Mouse (Mus musculus): ENCODE data around the gene Zbtb16.

DNA sequence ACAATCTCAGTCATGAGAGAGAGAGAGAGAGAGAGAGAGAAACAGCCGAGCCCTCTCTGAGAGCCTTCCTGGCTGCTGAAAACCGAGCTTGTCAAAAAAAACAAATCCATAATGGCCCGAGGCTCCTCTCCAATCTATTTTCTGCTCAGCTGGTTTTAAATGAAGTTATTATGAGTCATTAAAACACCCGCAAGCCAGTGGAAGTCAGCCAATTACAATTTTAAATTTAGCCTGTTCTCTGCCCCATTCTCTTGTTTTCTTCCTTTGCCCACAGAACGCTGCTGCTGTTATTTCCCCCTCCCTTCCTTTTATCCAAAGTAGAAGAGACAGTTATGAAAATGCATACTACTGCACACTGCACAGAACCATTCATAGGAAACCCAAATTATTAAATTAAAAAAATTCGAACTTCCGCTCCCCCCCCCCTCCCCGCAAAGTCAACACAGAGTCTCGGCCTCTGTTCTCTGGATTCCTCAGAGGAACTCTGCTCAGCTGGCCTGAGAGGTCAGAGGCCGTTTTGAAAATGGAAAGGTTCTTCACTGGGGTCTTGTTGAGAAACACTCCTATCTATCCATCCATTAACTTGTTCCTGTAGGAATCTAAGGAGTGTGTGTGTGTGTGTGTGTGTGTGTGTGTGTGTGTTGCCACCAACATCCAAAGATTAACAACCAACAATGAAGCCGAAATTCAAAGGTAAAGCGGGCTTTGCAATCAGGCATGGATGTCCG lies 102.0 kb downstream of the Zbtb16 start:
- TF ChIP-seq POLR2A (IDR thresholded peaks at IDR 0.05; ENCODE audit: insufficient read length, low read depth): no peak
- no peak for TF ChIP-seq USF1 (IDR thresholded peaks at IDR 0.05; ENCODE audit: low read depth)
- TF ChIP-seq E2F4 (IDR thresholded peaks at IDR 0.05; ENCODE audit: insufficient read depth): no peak
- no peak for TF ChIP-seq TCF12 (IDR thresholded peaks at IDR 0.05; ENCODE audit: insufficient read depth, poor library complexity, severe bottlenecking)
- no peak for TF ChIP-seq MYOD1 (IDR thresholded peaks at IDR 0.05; ENCODE audit: control insufficient read depth in 1 of 3, insufficient read length in 2 of 3, low read depth in 2 of 3)
- TF ChIP-seq POLR2AphosphoS2 (IDR thresholded peaks at IDR 0.05; ENCODE audit: insufficient read length, low read depth): no peak
- TF ChIP-seq MAX (IDR thresholded peaks at IDR 0.05; ENCODE audit: low read depth): no peak
- no peak for TF ChIP-seq CEBPB (IDR thresholded peaks at IDR 0.05; ENCODE audit: insufficient read depth, poor library complexity, severe bottlenecking)
- TF ChIP-seq TCF3 (IDR thresholded peaks at IDR 0.05; ENCODE audit: insufficient read length, low read depth): no peak
